Mouse (Mus musculus) bone marrow, adult 2 months (tissue): ENCODE measurements at regions not wholly inside any gene's neighbourhood (a gene's known extent, or its start where the extent isn't known, plus 50 kb on each side); places are given as distances from the start of the nearest gene placed in this dataset.

Source experiments
- CTCF ChIP-seq: fragments of 200-500 bp; IDR thresholded peaks from 2 replicates; pipeline ENCODE4 v1.5.1; 2011; ENCODE audit warnings: low read length, control low read depth; ENCODE audit not compliant: control insufficient read depth, insufficient read depth
- POLR2A ChIP-seq: fragments of 200-500 bp; IDR thresholded peaks from 2 replicates; pipeline ENCODE4 v1.6.1; 2011; ENCODE audit warnings: low read depth, mild to moderate bottlenecking, control low read depth, low read length, borderline replicate concordance; ENCODE audit not compliant: control insufficient read depth

DNA sequence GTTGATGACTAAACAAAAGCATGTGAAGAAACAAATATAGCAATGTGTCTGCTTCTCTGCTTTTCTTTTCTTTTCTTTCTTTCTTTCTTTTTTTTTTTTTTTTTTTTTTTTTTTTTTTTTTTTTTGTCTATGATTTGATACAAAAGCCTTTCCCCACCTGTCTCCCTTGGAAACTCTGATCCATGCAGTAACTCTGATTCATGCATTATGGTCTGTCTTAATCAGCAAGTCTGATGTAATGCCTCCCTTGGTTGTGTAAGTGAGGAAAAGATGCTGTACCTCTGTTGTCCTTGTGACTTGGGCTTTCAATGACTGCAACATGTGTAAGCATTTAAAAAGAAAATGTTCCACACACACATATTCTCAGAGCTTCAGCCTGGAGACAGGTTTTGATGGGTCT, 233.5 kb upstream of the Mctp2 start:
- no peak for TF ChIP-seq CTCF
- TF ChIP-seq POLR2A: no peak
